Mouse (Mus musculus) midbrain, embryonic 12.5 days (tissue): ENCODE results near the gene Smc6. TPM values are rescaled to one million over a fixed set of nuclear protein-coding genes. Genes with fewer than 3 reads are reported as not detected.

ENCODE experiments used
- ATAC-seq: fragments of 200-750 bp; cut with Nextera tagmentation; 2 replicates; pipeline ENCODE4 v1.8.0; 2017; ENCODE audit warnings: low read depth, moderate TSS enrichment, moderate library complexity; ENCODE audit not compliant: low FRiP score
- H3K27ac ChIP-seq: fragments of 300-500 bp; sonication (generic); replicated peaks from 2 replicates; pipeline ENCODE4 v1.5.1; 2016; ENCODE audit warnings: mild to moderate bottlenecking
- H3K27me3 ChIP-seq: fragments of 300-500 bp; sonication (generic); 2 replicates; pipeline ENCODE4 v1.6.1; 2016; ENCODE audit warnings: mild to moderate bottlenecking
- H3K36me3 ChIP-seq: fragments of 300-500 bp; sonication (generic); 2 replicates; pipeline ENCODE4 v1.6.1; 2016
- H3K4me1 ChIP-seq: fragments of 300-500 bp; sonication (generic); 2 replicates; pipeline ENCODE4 v1.6.1; 2016
- H3K4me2 ChIP-seq: fragments of 300-500 bp; sonication (generic); replicated peaks from 2 replicates; pipeline ENCODE4 v1.6.1; 2016; ENCODE audit warnings: mild to moderate bottlenecking, moderate library complexity
- H3K4me3 ChIP-seq: fragments of 300-500 bp; sonication (generic); 2 replicates; pipeline ENCODE4 v1.5.1; 2016; ENCODE audit warnings: mild to moderate bottlenecking
- H3K9ac ChIP-seq: fragments of 300-500 bp; sonication (generic); replicated peaks from 2 replicates; pipeline ENCODE4 v1.6.1; 2016; ENCODE audit warnings: mild to moderate bottlenecking, moderate library complexity
- H3K9me3 ChIP-seq: fragments of 300-500 bp; sonication (generic); 2 replicates; pipeline ENCODE4 v1.6.1; 2016; ENCODE audit warnings: mild to moderate bottlenecking
- WGBS: fragments of 180-500 bp; shearing (Covaris S2); methylation state at CpG from one replicate; pipeline ENCODE4 v1.1.7; 2016; 5-methylcytosine and 5-hydroxymethylcytosine counted together
- microRNA-seq: library from miRNA; unstranded; fragments of <30 nt; microRNA quantifications from one replicate; pipeline ENCODE4, GENCODE M21; 2017
- polyA plus RNA-seq: library from polyadenylated mRNA; unstranded; fragments of >200 nt; fragmentation: Nextera tagmentation; extraction: Ambion mirVana; gene quantifications from 2 replicates; pipeline ENCODE4 v1.2.1, GENCODE M21; 2016

Gene Smc6
- polyA plus RNA-seq, 1 experiment from 2014 or later = 137 TPM

GRCm38 (mm10) chr12:11350895-11351294 lies 85.2 kb downstream of the Smc6 start:
- Histone ChIP-seq H3K27ac (no peak overlapping the region), H3K4me1 (peaks cover 3% of the 10 kb centered on the region; the same call in 1 of the 2 replicates), H3K4me3 (no peak overlapping the region), H3K36me3 (no peaks in the 10 kb centered on the region), H3K4me2 (no peak overlapping the region), H3K9me3 (no peaks in the 10 kb centered on the region), H3K27me3 (no peaks in the 10 kb centered on the region), H3K9ac (no peak overlapping the region)
- 32% methylated on average over 5 of the region's 5 CpGs for WGBS
- ATAC-seq = peak; percentile 55; the same call in 1 of the 2 replicates

- Histone ChIP-seq H3K9ac (no peak overlapping the region), H3K4me1 (no peaks in the 10 kb centered on the region), H3K4me3 (no peak overlapping the region), H3K27me3 (no peaks in the 10 kb centered on the region), H3K4me2 (no peak overlapping the region), H3K9me3 (no peaks in the 10 kb centered on the region), H3K27ac (no peak overlapping the region), H3K36me3 (no peaks in the 10 kb centered on the region)
- 85% methylated on average over 6 of the region's 6 CpGs for WGBS
- no peak for ATAC-seq
Measured at GRCm38 (mm10) chr12:11362435-11362834, 96.7 kb downstream of the Smc6 start.

GRCm38 (mm10) chr12:11364870-11365269 lies 99.2 kb downstream of the Smc6 start:
- Histone ChIP-seq H3K27ac (no peak overlapping the region), H3K9me3 (no peaks in the 10 kb centered on the region), H3K36me3 (no peaks in the 10 kb centered on the region), H3K4me2 (no peak overlapping the region), H3K4me3 (no peak overlapping the region), H3K9ac (no peak overlapping the region), H3K27me3 (no peaks in the 10 kb centered on the region), H3K4me1 (no peaks in the 10 kb centered on the region)
- no peak for ATAC-seq
- 67% methylated on average over 6 of the region's 6 CpGs for WGBS

GRCm38 (mm10) chr12:11367099-11367765 lies 101.5 kb downstream of the Smc6 start:
- Histone ChIP-seq H3K27ac (no peak overlapping the region), H3K27me3 (no peaks in the 10 kb centered on the region), H3K4me3 (no peak overlapping the region), H3K36me3 (no peaks in the 10 kb centered on the region), H3K9ac (no peak overlapping the region), H3K4me2 (no peak overlapping the region), H3K4me1 (no peaks in the 10 kb centered on the region), H3K9me3 (no peaks in the 10 kb centered on the region)
- no peak for ATAC-seq
- WGBS = 65% methylated on average over 3 of the region's 3 CpGs

Small RNA genes lying within 50 kb of the gene (microRNA-seq; reads per million reads assigned to microRNA genes)
- gene Mir7675 = not detected

Other genes with a start within 250 kb of the Smc6 start
- gene Kcns3, start 114.8 kb upstream of the Smc6 start, polyA plus RNA-seq = 0.38 TPM in 1 of 2 replicates, not detected in the other
- not detected in 2 replicates for gene Msgn1, start 56.9 kb upstream of the Smc6 start, polyA plus RNA-seq
- 10.9 and 11.6 TPM in 2 replicates for gene Gen1, start 85 bp upstream of the Smc6 start, polyA plus RNA-seq
- gene Vsnl1, start 170.7 kb downstream of the Smc6 start, polyA plus RNA-seq = 2.9 and 4.7 TPM in 2 replicates
- 0.33 and 0.39 TPM in 2 replicates for gene Rad51ap2, start 190.2 kb downstream of the Smc6 start, polyA plus RNA-seq